Mouse (Mus musculus) ES-E14 (cell line): ENCODE measurements around the gene Hist1h2be.

Experiments
- CHD2 ChIP-seq: IDR thresholded peaks from 2 replicates; pipeline ENCODE4 v1.6.1; 2014; ENCODE audit warnings: mild to moderate bottlenecking, low read depth, low read length, inconsistent platforms
- HCFC1 ChIP-seq: IDR thresholded peaks from 2 replicates; pipeline ENCODE4 v1.6.1; 2012; ENCODE audit warnings: low read length, inconsistent platforms, borderline replicate concordance; ENCODE audit not compliant: insufficient read depth
- MAFK ChIP-seq: IDR thresholded peaks from 2 replicates; pipeline ENCODE4 v1.6.1; 2014; ENCODE audit warnings: mild to moderate bottlenecking, low read depth, low read length, inconsistent platforms; ENCODE audit not compliant: insufficient read depth
- ZC3H11A ChIP-seq: IDR thresholded peaks from 2 replicates; pipeline ENCODE4 v1.6.1; 2012; ENCODE audit warnings: low read depth, mild to moderate bottlenecking, inconsistent platforms, low read length, borderline replicate concordance
- ZNF384 ChIP-seq: IDR thresholded peaks from 2 replicates; pipeline ENCODE4 v1.6.1; 2012; ENCODE audit warnings: low read depth, low read length, inconsistent platforms

DNA sequence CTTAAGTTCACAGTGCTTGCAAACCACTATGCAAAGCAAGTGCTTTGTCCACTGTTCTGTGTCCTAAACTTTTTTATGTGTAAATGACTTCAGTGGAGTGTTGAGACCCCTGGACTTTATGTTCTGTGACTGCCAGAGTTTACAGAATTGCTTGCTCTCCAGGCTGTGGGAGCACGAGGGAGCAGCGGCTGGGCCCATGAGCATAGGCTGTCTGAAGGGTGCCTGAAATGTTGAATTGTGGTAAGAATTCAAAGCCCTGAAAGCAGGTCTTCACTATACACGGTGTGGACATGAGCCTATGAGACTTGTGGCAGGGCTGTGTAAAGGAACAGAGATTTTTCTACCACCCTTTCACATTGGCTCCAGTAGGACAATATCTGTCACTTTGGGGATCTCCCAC lies 9.3 kb downstream of the Hist1h2be start:
- TF ChIP-seq ZNF384 (no peak), MAFK (no peak), HCFC1 (no peak), ZC3H11A (no peak), CHD2 (no peak)
